Mouse (Mus musculus) ovary, adult 18-20 months (tissue): ENCODE data around the gene Brap.
"Not testable (repeated sequence)": the region's sequence is repeated elsewhere in the genome, so short reads cannot be mapped to it uniquely, and the experiment has no call there.

Experiments used
- DNase-seq: peaks from one replicate; pipeline ENCODE4 v3.0.0; 2022; ENCODE audit warnings: low spot score, mixed read lengths

Brap gene

GRCm38 (mm10) chr5:121670412-121670811 is 10.0 kb downstream of the Brap start:
- DNase-seq: no peak

DNA sequence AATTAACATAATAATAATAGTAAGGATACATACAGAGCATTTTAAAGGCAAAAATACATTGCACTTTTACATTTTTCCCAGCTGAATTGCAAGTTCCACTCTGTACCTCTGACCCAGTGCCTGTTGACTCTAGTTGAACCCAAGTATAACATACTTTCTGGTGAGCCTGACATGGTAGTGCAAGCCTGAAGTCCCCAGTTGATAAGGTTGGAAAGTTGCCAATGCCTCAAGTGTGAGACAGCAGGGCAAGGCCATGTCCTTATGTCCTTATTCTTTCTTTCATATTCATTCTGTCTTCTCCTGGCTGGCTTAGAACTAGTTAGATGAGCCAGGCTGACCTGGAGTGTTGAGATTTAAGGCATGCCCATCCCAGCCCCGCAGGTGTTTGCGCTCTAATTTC is 21.9 kb downstream of the Brap start:
- no peak for DNase-seq

GRCm38 (mm10) chr5:121685495-121685894 is 25.1 kb downstream of the Brap start:
- no peak for DNase-seq

- DNase-seq: no peak
These were observed 25.9 kb downstream of the Brap start for GRCm38 (mm10) chr5:121686113-121686898.

DNA sequence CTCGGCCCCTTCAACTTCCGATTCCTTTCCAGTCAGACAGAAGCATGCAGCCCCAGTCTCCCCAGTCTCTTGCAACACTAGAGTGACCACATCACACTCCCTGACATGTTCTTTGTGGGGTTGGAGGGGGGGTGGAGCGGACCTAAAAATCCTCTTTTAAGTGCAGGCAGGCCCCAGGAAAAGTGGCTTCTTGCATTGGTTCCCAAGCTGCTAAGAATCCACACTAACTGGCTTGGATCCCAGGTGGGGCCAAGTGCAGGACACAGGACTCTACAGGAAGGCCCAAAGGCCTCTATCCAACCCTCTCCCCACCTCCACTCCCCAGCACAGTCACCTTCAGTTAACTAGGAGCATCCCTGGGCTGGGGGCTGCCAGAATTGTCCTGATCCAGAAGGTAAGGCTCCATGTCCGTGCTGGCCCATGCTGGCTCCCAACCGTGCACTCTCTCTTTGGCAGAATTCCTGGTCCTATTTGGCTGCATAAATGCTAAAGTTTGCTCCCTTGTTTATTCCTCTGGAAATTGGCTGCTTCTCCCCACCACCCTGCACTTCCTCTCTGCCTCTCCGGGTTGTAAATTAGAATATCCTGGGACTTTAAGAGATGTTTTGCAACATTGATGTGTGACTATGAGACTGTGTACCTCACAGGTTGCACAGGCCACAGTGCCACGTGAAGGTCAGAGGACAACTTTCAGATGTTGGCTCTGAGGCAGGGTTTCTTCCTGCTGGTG is 30.3 kb downstream of the Brap start:
- no peak for DNase-seq

GRCm38 (mm10) chr5:121691436-121691835 is 31.1 kb downstream of the Brap start:
- not testable (repeated sequence) for DNase-seq

GRCm38 (mm10) chr5:121692897-121693296 is 32.5 kb downstream of the Brap start:
- DNase-seq: no peak

GRCm38 (mm10) chr5:121696761-121697160 is 36.4 kb downstream of the Brap start:
- DNase-seq: no peak

GRCm38 (mm10) chr5:121699891-121700290 is 39.5 kb downstream of the Brap start:
- no peak for DNase-seq

DNA sequence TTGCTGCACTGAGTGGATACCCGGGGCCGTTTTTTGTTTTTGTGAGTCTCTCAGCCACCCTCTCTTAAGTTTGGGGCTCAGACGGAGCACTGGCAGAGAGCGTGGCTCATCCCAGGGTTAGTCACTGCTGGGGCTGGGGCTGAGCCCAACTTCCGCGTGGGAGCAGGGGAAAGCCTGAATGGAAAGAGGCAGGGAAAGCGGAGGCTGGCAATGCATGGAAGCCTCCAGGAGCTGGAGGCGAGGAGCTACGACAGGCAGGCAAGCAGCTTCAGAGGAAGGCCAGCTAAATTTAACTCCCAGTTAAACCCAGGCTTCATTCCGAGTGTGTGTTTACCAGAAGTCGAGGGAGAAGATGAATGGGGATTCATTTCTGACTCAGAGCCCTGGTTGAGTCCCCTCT is 40.1 kb downstream of the Brap start:
- DNase-seq: peak; percentile 30

GRCm38 (mm10) chr5:121701111-121701769 is 40.9 kb downstream of the Brap start:
- no peak for DNase-seq

DNA sequence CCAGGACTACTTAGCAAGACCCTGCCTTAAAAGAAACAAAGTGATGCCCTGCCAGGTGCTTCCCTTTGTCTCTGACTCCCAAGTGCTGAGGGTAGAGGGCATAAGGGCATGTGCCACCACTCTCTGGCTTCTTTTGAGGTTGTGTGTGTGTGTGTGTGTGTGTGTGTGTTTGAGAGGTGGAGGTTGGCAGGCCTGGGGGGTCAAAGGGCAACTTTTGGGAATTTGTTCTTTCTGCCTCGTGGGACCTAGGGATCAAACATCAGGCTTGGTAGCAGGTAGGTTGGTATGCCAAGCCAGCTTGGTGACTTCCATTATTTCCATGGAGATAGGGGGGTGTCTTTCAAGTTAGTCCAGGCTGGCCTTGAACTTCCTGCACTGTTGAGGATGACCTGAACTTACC is 43.0 kb downstream of the Brap start:
- no peak for DNase-seq

DNA sequence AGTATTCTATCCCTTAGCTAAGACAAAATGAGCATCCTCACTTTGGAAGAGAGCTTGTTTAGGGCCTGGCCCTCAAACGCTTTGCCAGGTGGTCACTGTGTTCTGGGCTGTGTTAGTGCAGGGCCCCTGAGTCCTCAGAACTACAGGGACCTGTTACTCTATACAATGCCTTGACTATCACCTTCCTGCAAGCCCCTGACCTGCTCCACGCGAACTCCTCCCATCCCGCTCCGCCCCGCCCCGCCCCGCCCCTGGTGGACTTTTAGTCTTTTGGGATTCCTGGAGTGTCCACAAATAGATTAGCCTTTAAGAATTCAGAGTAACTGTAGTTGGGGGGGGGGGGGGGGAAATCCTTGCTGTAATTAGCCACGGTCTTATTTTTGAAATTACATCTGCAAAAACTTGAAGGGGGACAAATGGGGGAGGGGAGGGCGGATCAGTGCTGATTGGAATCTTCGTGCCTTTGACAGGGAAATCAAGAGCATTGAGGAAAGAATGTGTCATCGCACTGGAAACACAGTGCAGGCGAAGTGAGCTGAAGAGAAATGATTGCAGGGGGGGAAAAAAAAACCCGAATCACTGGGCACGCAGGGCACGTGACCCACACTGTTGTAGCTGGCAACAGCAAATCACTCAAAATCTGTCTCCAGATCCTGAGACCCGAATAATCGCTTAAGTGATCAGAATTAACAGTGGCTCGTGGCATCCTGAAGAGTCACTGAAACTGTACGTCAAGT is 44.3 kb downstream of the Brap start:
- no peak for DNase-seq

DNA sequence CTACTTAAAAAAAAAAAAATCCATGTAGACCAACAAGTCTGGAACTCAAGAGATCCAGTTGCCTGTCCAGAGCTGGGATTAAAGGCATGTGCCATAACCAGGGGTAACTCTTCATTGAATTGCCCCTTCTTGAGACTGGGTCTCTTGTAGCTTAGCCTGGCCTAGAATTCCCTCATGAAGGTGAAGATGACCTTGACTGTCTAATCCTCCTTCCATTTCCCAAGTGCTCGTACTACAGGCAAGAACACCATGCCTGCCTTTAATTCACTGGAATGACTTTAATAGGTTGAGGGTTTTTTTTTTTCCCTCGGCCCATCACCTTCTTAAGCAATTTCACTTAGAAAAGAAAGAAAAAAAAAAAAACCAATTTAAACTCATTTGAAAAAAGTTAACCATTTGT is 50.0 kb downstream of the Brap start:
- DNase-seq: no peak

DNA sequence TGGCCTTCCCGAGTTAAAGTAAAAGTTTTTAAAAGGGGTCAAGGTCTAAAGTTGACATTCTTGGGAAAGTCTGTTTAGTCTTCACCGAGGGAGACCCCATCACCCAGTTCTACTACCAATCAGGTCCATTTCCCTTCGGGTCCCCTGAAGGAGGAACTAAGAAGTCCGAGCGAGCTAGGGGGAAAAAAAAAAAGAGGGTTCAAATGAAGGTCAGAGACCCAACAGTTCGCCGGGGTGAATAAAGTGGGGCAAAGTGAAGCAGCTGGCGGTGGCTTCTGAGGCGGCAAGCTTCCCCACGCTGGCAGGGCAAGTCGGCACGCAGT is 50.4 kb downstream of the Brap start:
- DNase-seq: no peak

GRCm38 (mm10) chr5:121711174-121711927 is 51.0 kb downstream of the Brap start, which contains the start of gene Atxn2:
Gene Atxn2, plus strand, starts transcription at chr5:121711337.
- DNase-seq: peak; percentile 73

DNA sequence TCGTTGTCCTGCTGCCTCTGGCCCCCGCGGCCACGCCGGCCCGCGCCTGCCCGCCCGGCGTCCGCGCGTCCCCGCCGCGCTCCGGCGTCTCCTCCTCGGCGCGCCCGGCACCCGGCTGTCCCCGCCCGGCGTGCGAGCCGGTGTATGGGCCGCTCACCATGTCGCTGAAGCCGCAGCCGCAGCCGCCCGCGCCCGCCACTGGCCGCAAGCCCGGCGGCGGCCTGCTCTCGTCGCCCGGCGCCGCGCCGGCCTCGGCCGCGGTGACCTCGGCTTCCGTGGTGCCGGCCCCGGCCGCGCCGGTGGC is 51.5 kb downstream of the Brap start:
- DNase-seq: no peak

DNA sequence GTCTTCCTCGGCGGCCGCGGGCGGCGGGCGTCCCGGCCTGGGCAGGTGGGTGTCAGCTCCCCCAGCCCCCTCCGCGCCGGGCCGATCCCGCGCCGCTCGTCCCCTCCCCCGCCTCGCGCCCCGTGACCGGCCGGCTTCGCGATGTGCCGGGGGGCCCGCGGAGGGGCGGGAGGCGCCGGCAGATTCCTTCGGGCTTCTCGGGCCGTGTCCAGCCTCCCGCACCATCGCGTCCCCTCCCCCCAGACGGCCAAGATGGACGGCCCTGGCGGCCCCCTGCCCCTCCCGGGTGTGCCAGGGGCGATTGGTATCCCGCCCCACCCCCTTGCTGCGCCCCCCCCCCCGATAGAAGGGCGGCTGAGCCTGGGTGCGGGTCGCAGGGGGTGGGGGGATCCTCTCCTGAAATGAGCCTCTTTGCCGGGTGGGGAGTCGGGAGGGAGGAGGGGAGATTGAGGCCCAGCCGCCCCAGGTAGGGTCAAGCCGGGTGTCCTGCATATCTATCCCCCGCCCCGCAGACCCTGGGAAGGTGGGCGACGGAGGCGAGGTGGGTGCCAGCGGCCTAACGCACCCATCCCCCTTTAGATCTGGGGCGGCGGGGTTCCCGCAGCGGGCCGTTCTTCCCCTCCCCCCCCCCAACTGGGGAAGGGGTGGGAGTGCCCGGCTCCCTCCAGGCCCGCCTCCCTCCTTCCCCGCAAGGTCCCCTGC is 52.0 kb downstream of the Brap start:
- peak; percentile 24 for DNase-seq

- DNase-seq: peak; percentile 61
These were observed 52.7 kb downstream of the Brap start for GRCm38 (mm10) chr5:121712934-121713538.

GRCm38 (mm10) chr5:121714331-121714730 is 54.0 kb downstream of the Brap start:
- DNase-seq: no peak

- no peak for DNase-seq
These were observed 54.6 kb downstream of the Brap start for GRCm38 (mm10) chr5:121714928-121715327.
